Mouse (Mus musculus) heart, embryonic 10.5 days (tissue): Measurements from ENCODE around the gene Myom3. TPM values are rescaled to one million over a fixed set of nuclear protein-coding genes. Genes with fewer than 3 reads are reported as not detected.

Source experiments
- DNase-seq: peaks from one replicate; pipeline ENCODE4 v3.0.0-alpha.2; 2017; ENCODE audit warnings: low spot score
- H3K27ac ChIP-seq: fragments of 300-500 bp; sonication (generic); 2 replicates; pipeline ENCODE4 v1.5.1; 2016; ENCODE audit warnings: mild to moderate bottlenecking
- H3K27me3 ChIP-seq: fragments of 300-500 bp; sonication (generic); 2 replicates; pipeline ENCODE4 v1.6.1; 2016; ENCODE audit warnings: mild to moderate bottlenecking; ENCODE audit not compliant: poor library complexity, insufficient read depth, severe bottlenecking
- H3K36me3 ChIP-seq: fragments of 300-500 bp; sonication (generic); 2 replicates; pipeline ENCODE4 v1.6.1; 2016; ENCODE audit warnings: mild to moderate bottlenecking, moderate library complexity
- H3K4me1 ChIP-seq: fragments of 300-500 bp; sonication (generic); 2 replicates; pipeline ENCODE4 v1.6.1; 2016; ENCODE audit warnings: mild to moderate bottlenecking
- H3K4me3 ChIP-seq: fragments of 300-500 bp; sonication (generic); 2 replicates; pipeline ENCODE4 v1.5.1; 2016; ENCODE audit warnings: mild to moderate bottlenecking, moderate library complexity
- H3K9me3 ChIP-seq: fragments of 300-500 bp; sonication (generic); 2 replicates; pipeline ENCODE4 v1.6.1; 2016; ENCODE audit warnings: mild to moderate bottlenecking, moderate library complexity
- whole genome bisulfite sequencing: fragments of 180-500 bp; shearing (Covaris S2); methylation state at CpG from one replicate; pipeline ENCODE4 v1.1.7; 2016; 5-methylcytosine and 5-hydroxymethylcytosine counted together
- polyA plus RNA-seq: library from polyadenylated mRNA; unstranded; fragments of >200 nt; fragmentation: Nextera tagmentation; extraction: Ambion mirVana; gene quantifications from 2 replicates; pipeline ENCODE4 v1.2.1, GENCODE M21; 2016

The Myom3 gene
- polyA plus RNA-seq, 1 experiment from 2014 or later = not detected

GRCm38 (mm10) chr4:135824254-135824653, 64.7 kb downstream of the Myom3 start:
- peaks cover 10% of the 10 kb centered on the region for H3K4me1 ChIP-seq
- peak overlapping the region; percentile 7; the same call in 1 of the 2 replicates for H3K27ac ChIP-seq
- H3K4me3 ChIP-seq = no peak overlapping the region
- no peaks in the 10 kb centered on the region for H3K27me3 ChIP-seq
- no peak for DNase-seq
- H3K36me3 ChIP-seq = no peaks in the 10 kb centered on the region
- 50% methylated on average over 8 of the region's 8 CpGs for WGBS
- H3K9me3 ChIP-seq = no peaks in the 10 kb centered on the region

GRCm38 (mm10) chr4:135828491-135828890, 69.0 kb downstream of the Myom3 start:
- WGBS = 19% methylated on average over 11 of the region's 11 CpGs
- peak overlapping the region; percentile 85 for H3K27ac ChIP-seq
- DNase-seq = peak; percentile 91
- H3K27me3 ChIP-seq = no peaks in the 10 kb centered on the region
- H3K4me3 ChIP-seq = peak overlapping the region; percentile 35
- no peaks in the 10 kb centered on the region for H3K36me3 ChIP-seq
- H3K9me3 ChIP-seq = no peaks in the 10 kb centered on the region
- H3K4me1 ChIP-seq = peaks cover 20% of the 10 kb centered on the region

GRCm38 (mm10) chr4:135832070-135832469, 72.6 kb downstream of the Myom3 start:
- Histone ChIP-seq H3K9me3 (no peaks in the 10 kb centered on the region), H3K4me1 (peaks cover 25% of the 10 kb centered on the region), H3K27me3 (no peaks in the 10 kb centered on the region), H3K4me3 (no peak overlapping the region), H3K27ac (no peak overlapping the region), H3K36me3 (no peaks in the 10 kb centered on the region)
- 79% methylated on average over 11 of the region's 11 CpGs for WGBS
- DNase-seq = no peak

- Histone ChIP-seq H3K9me3 (no peaks in the 10 kb centered on the region), H3K36me3 (no peaks in the 10 kb centered on the region), H3K4me3 (no peak overlapping the region), H3K27me3 (no peaks in the 10 kb centered on the region), H3K27ac (0 out of 2 replicates have a peak overlapping the region, but pooled peaks have one; percentile 37), H3K4me1 (peaks cover 23% of the 10 kb centered on the region)
- DNase-seq = no peak
- 72% methylated on average over 12 of the region's 12 CpGs for WGBS
Observed at GRCm38 (mm10) chr4:135833301-135834123, 74.0 kb downstream of the Myom3 start.

- no peak for DNase-seq
- Histone ChIP-seq H3K4me3 (no peak overlapping the region), H3K27ac (0 out of 2 replicates have a peak overlapping the region, but pooled peaks have one; percentile 37), H3K36me3 (no peaks in the 10 kb centered on the region), H3K4me1 (peaks cover 23% of the 10 kb centered on the region), H3K27me3 (no peaks in the 10 kb centered on the region), H3K9me3 (no peaks in the 10 kb centered on the region)
- WGBS = 78% methylated on average over 8 of the region's 8 CpGs
Observed at GRCm38 (mm10) chr4:135834124-135834717, 74.7 kb downstream of the Myom3 start.

GRCm38 (mm10) chr4:135838925-135839292, 79.4 kb downstream of the Myom3 start:
- Histone ChIP-seq H3K27ac (peak overlapping the region; percentile 81), H3K36me3 (no peaks in the 10 kb centered on the region), H3K4me1 (peaks cover 26% of the 10 kb centered on the region), H3K4me3 (no peak overlapping the region), H3K27me3 (no peaks in the 10 kb centered on the region), H3K9me3 (no peaks in the 10 kb centered on the region)
- DNase-seq = no peak
- WGBS = 69% methylated on average over 3 of the region's 3 CpGs

GRCm38 (mm10) chr4:135839293-135840011, 79.9 kb downstream of the Myom3 start:
- Histone ChIP-seq H3K9me3 (no peaks in the 10 kb centered on the region), H3K27ac (peak overlapping the region; percentile 81), H3K4me3 (peak overlapping the region; percentile 12; the same call in 1 of the 2 replicates), H3K4me1 (peaks cover 24% of the 10 kb centered on the region), H3K36me3 (no peaks in the 10 kb centered on the region), H3K27me3 (no peaks in the 10 kb centered on the region)
- DNase-seq = no peak
- 65% methylated on average over 21 of the region's 21 CpGs for WGBS

GRCm38 (mm10) chr4:135844400-135844799, 84.9 kb downstream of the Myom3 start:
- Histone ChIP-seq H3K9me3 (no peaks in the 10 kb centered on the region), H3K27ac (no peak overlapping the region), H3K4me3 (no peak overlapping the region), H3K27me3 (no peaks in the 10 kb centered on the region), H3K36me3 (no peaks in the 10 kb centered on the region), H3K4me1 (peaks cover 18% of the 10 kb centered on the region)
- 81% methylated on average over 6 of the region's 6 CpGs for WGBS
- peak; percentile 33 for DNase-seq

- Histone ChIP-seq H3K27ac (peak overlapping the region; percentile 8; the same call in 1 of the 2 replicates), H3K36me3 (no peaks in the 10 kb centered on the region), H3K4me1 (peaks cover 15% of the 10 kb centered on the region), H3K4me3 (no peak overlapping the region), H3K9me3 (no peaks in the 10 kb centered on the region), H3K27me3 (no peaks in the 10 kb centered on the region)
- peak; percentile 56 for DNase-seq
- WGBS = 58% methylated on average over 5 of the region's 5 CpGs
Observed at GRCm38 (mm10) chr4:135847581-135847980, 88.1 kb downstream of the Myom3 start.

GRCm38 (mm10) chr4:135850411-135851095, 91.0 kb downstream of the Myom3 start:
- peak; percentile 71 for DNase-seq
- WGBS = 46% methylated on average over 13 of the region's 13 CpGs
- H3K9me3 ChIP-seq = no peaks in the 10 kb centered on the region
- peak overlapping the region; percentile 44; the same call in 1 of the 2 replicates for H3K27ac ChIP-seq
- H3K4me3 ChIP-seq = peak overlapping the region; percentile 16; the same call in 1 of the 2 replicates
- no peaks in the 10 kb centered on the region for H3K27me3 ChIP-seq
- H3K36me3 ChIP-seq = no peaks in the 10 kb centered on the region
- peaks cover 21% of the 10 kb centered on the region for H3K4me1 ChIP-seq

GRCm38 (mm10) chr4:135851942-135852341, 92.4 kb downstream of the Myom3 start:
- H3K9me3 ChIP-seq = no peaks in the 10 kb centered on the region
- no peak overlapping the region for H3K27ac ChIP-seq
- H3K4me3 ChIP-seq = no peak overlapping the region
- H3K27me3 ChIP-seq = no peaks in the 10 kb centered on the region
- H3K4me1 ChIP-seq = peaks cover 21% of the 10 kb centered on the region
- H3K36me3 ChIP-seq = no peaks in the 10 kb centered on the region
- DNase-seq = peak; percentile 56
- WGBS = 82% methylated on average over 9 of the region's 9 CpGs

GRCm38 (mm10) chr4:135853987-135854546, 94.6 kb downstream of the Myom3 start:
- H3K36me3 ChIP-seq = 0 out of 2 replicates have a peak, but pooled peaks cover 3% of the 10 kb centered on the region
- no peaks in the 10 kb centered on the region for H3K27me3 ChIP-seq
- H3K27ac ChIP-seq = 0 out of 2 replicates have a peak overlapping the region, but pooled peaks have one; percentile 99
- H3K9me3 ChIP-seq = no peaks in the 10 kb centered on the region
- H3K4me1 ChIP-seq = peaks cover 29% of the 10 kb centered on the region
- 92% methylated on average over 14 of the region's 14 CpGs for WGBS
- no peak overlapping the region for H3K4me3 ChIP-seq
- no peak for DNase-seq
